ENCODE assay signal across 13 mouse cellular contexts in the genomic region with DNA sequence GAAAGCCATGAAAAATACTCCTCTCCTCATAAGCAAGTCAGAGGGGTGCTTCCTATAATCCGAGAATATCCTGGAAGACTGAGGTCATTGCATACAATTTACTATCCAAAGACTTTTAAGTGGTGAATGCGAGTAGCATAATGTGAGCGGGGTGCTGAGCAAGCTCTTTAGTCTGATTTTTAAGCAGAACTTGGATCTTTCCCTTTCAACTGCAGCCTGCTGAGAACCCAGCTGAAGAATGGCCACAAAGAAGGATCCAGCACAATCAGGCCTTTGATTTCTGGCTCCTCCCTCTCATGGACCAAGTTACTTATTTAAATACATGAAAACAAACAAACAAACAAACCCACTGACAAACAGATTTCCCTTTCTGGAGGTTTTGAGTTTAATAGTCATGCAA. TPM values are rescaled to one million over a fixed set of nuclear protein-coding genes. Genes with fewer than 3 reads are reported as not detected.
DNase-seq lines count a peak whose midpoint lies in the region; ATAC-seq and TF ChIP-seq lines count a peak whose summit lies in the region.
"Had no signal": no experiment of that assay in that cellular context is flagged by ENCODE, and none has a peak within 500 bp of the region (broad histone marks: within the 10 kb centered on the region; RNA-seq: fewer than 3 reads in every experiment).

No protein-coding gene starts in this region.

- H3K4me2 ChIP-seq in forebrain, postnatal 0 days (ENCODE audit: low read depth) = peak overlapping the region; percentile 50
- H3K4me2 ChIP-seq in midbrain, embryonic 15.5 days = peak overlapping the region; percentile 47

- no peaks in the 10 kb centered on the region for H3K9me3 ChIP-seq in forebrain, postnatal 0 days (ENCODE audit: low read length)
- H3K9me3 ChIP-seq in midbrain, embryonic 15.5 days = no peaks in the 10 kb centered on the region

- peak overlapping the region; percentile 83 for H3K4me3 ChIP-seq in forebrain, postnatal 0 days (ENCODE audit: low read depth, low read length)
- peak overlapping the region; percentile 96 for H3K4me3 ChIP-seq in midbrain, embryonic 15.5 days

- peaks cover 12% of the 10 kb centered on the region; the same call in 1 of the 2 replicates for H3K4me1 ChIP-seq in forebrain, postnatal 0 days (ENCODE audit: insufficient read depth)
- H3K4me1 ChIP-seq in midbrain, embryonic 15.5 days = peaks cover 24% of the 10 kb centered on the region

- peak overlapping the region; percentile 91 for H3K27ac ChIP-seq in forebrain, postnatal 0 days (ENCODE audit: low read depth, low read length)
- peak overlapping the region; percentile 95 for H3K27ac ChIP-seq in midbrain, embryonic 15.5 days
- H3K27ac ChIP-seq: gastrocnemius, adult 2 months had no signal

- peak overlapping the region; percentile 95 for H3K9ac ChIP-seq in forebrain, postnatal 0 days
- peak overlapping the region; percentile 94; the same call in 1 of the 2 replicates for H3K9ac ChIP-seq in midbrain, embryonic 15.5 days

- TF ChIP-seq CTCF in forebrain, postnatal 0 days (IDR thresholded peaks at IDR 0.05; ENCODE audit: low read depth) = no peak

- peak; percentile 31 to 37 for DNase-seq in layer of hippocampus, adult 8-10 months (ENCODE audit: low spot score in 2 of 2)
- DNase-seq in layer of hippocampus, postnatal 36 days = no peak
- peak; percentile 12 to 38 for DNase-seq in cerebellum, postnatal 14 days
- DNase-seq in forebrain, postnatal 0 days = peak; percentile 41
- DNase-seq in embryo, embryonic 10.5 days (ENCODE audit: low spot score) = no peak
- no peak for DNase-seq in adrenal gland, postnatal 14 days
- no peak for DNase-seq in spleen, postnatal 4 days (ENCODE audit: low spot score in 2 of 2)
- DNase-seq: adrenal gland, adult 8-10 months; gastrocnemius, adult 2 months; heart, postnatal 4 days had no signal

- H3K27me3 ChIP-seq in forebrain, postnatal 0 days (ENCODE audit: insufficient read depth, low read length) = no peaks in the 10 kb centered on the region
- no peaks in the 10 kb centered on the region for H3K27me3 ChIP-seq in midbrain, embryonic 15.5 days (replicated peaks)

- H3K36me3 ChIP-seq in forebrain, postnatal 0 days (ENCODE audit: insufficient read depth) = 0 out of 2 replicates have a peak, but pooled peaks cover 5% of the 10 kb centered on the region
- 0 out of 2 replicates have a peak, but pooled peaks cover 6% of the 10 kb centered on the region for H3K36me3 ChIP-seq in midbrain, embryonic 15.5 days (replicated peaks)

- ATAC-seq in forebrain, postnatal 0 days = no peak; the same call in 1 of the 2 replicates
- ATAC-seq in midbrain, embryonic 15.5 days (replicated peaks) = 0 out of 2 replicates have a peak, but pooled peaks have one; percentile 2

- WGBS in forebrain, postnatal 0 days = 17% methylated on average over 3 of the region's 3 CpGs
- 33% methylated on average over 3 of the region's 3 CpGs for WGBS in midbrain, embryonic 15.5 days

RNA-seq across cellular contexts. Expression of gene Scg3, which starts 0.9 kb away (rescaled TPM):
- 100 to 1,000 TPM; 246 to 315 (median 277) TPM for total RNA-seq in layer of hippocampus, adult 8-10 months (2022)
- 100 to 1,000 TPM; 279 to 282 TPM for total RNA-seq in layer of hippocampus, postnatal 36 days (2021)
- 145 and 172 TPM in 2 replicates for total RNA-seq in forebrain, postnatal 0 days (2014; rRNA removed)
- 116 and 137 TPM in 2 replicates for polyA plus RNA-seq in forebrain, postnatal 0 days (2015; fragmentation: Nextera tagmentation; extraction: Ambion mirVana)
- polyA plus RNA-seq in midbrain, embryonic 15.5 days (2015; fragmentation: Nextera tagmentation; extraction: Ambion mirVana) = 119 and 122 TPM in 2 replicates
- total RNA-seq in adrenal gland, postnatal 14 days (2021) = 22.4 and 29.5 TPM in 2 replicates
- total RNA-seq: megakaryocyte progenitor cell, adult 5-6 weeks; neutrophil, adult 5-6 weeks had no signal

RNA-seq across cellular contexts. Expression of gene Lysmd2, which starts 59.2 kb away (rescaled TPM):
- total RNA-seq in layer of hippocampus, adult 8-10 months (2022) = 10 to 100 TPM; 52.5 to 57.1 (median 54.3) TPM
- 10 to 100 TPM; 61.8 to 65.8 TPM for total RNA-seq in layer of hippocampus, postnatal 36 days (2021)
- 36.2 and 44.7 TPM in 2 replicates for total RNA-seq in forebrain, postnatal 0 days (2014; rRNA removed)
- 39.5 and 40.8 TPM in 2 replicates for polyA plus RNA-seq in forebrain, postnatal 0 days (2015; fragmentation: Nextera tagmentation; extraction: Ambion mirVana)
- 27.8 and 31.9 TPM in 2 replicates for polyA plus RNA-seq in midbrain, embryonic 15.5 days (2015; fragmentation: Nextera tagmentation; extraction: Ambion mirVana)
- 18.8 and 20.5 TPM in 2 replicates for total RNA-seq in adrenal gland, postnatal 14 days (2021)

Comparison
In these comparisons a context has a peak if more than half of its experiments do, and no peak if none do; other contexts are left out.
1. DNase-seq: peak in layer of hippocampus, adult 8-10 months (2 of 2), cerebellum, postnatal 14 days (2 of 2) and forebrain, postnatal 0 days (single experiment); none in layer of hippocampus, postnatal 36 days (0 of 2), embryo, embryonic 10.5 days (single experiment), adrenal gland, postnatal 14 days (single experiment) and spleen, postnatal 4 days (0 of 2).